Mouse (Mus musculus) intestine, embryonic 16.5 days (tissue): ENCODE data around the gene Pdlim1. TPM values are rescaled to one million over a fixed set of nuclear protein-coding genes. Genes with fewer than 3 reads are reported as not detected.

Experiments used
- ATAC-seq: fragments of 200-750 bp; cut with Nextera tagmentation; 2 replicates; pipeline ENCODE4 v1.8.0; 2017; ENCODE audit warnings: moderate TSS enrichment, moderate library complexity
- H3K27ac ChIP-seq: fragments of 300-500 bp; sonication (generic); 2 replicates; pipeline ENCODE4 v1.5.1; 2014; ENCODE audit warnings: mild to moderate bottlenecking, low read length
- H3K27me3 ChIP-seq: fragments of 300-500 bp; sonication (generic); replicated peaks from 2 replicates; pipeline ENCODE4 v1.6.1; 2014; ENCODE audit warnings: low read length, control low read depth, mixed read lengths; ENCODE audit not compliant: control insufficient read depth, insufficient read depth
- H3K36me3 ChIP-seq: fragments of 300-500 bp; sonication (generic); 2 replicates; pipeline ENCODE4 v1.6.1; 2014; ENCODE audit warnings: low read length, control low read depth; ENCODE audit not compliant: control insufficient read depth, insufficient read depth
- H3K4me1 ChIP-seq: fragments of 300-500 bp; sonication (generic); 2 replicates; pipeline ENCODE4 v1.6.1; 2014; ENCODE audit warnings: low read length, control low read depth, mixed read lengths; ENCODE audit not compliant: control insufficient read depth, insufficient read depth
- H3K4me2 ChIP-seq: fragments of 300-500 bp; sonication (generic); 2 replicates; pipeline ENCODE4 v1.6.1; 2014; ENCODE audit warnings: low read depth, low read length, control low read depth
- H3K4me3 ChIP-seq: fragments of 300-500 bp; sonication (generic); 2 replicates; pipeline ENCODE4 v1.5.1; 2014; ENCODE audit warnings: mild to moderate bottlenecking, low read length
- H3K9ac ChIP-seq: fragments of 300-500 bp; sonication (generic); 2 replicates; pipeline ENCODE4 v1.6.1; 2014; ENCODE audit warnings: low read depth, low read length
- H3K9me3 ChIP-seq: fragments of 300-500 bp; sonication (generic); 2 replicates; pipeline ENCODE4 v1.6.1; 2016; ENCODE audit warnings: low read length, control low read depth; ENCODE audit not compliant: control insufficient read depth
- WGBS: fragments of 180-500 bp; shearing (Covaris S2); extraction: QIAGEN DNeasy Blood & Tissue Kit; methylation state at CpG from one replicate; pipeline ENCODE4 v1.1.7; 2014; 5-methylcytosine and 5-hydroxymethylcytosine counted together
- polyA plus RNA-seq: library from polyadenylated mRNA; unstranded; fragments of >200 nt; fragmentation: Nextera tagmentation; extraction: Ambion mirVana; gene quantifications from 2 replicates; pipeline ENCODE4 v1.2.1, GENCODE M21; 2015

The Pdlim1 gene
- polyA plus RNA-seq, 1 experiment from 2014 or later: 222 TPM

GRCm38 (mm10) chr19:40306631-40307030 lies 35.0 kb upstream of the Pdlim1 start:
- Histone ChIP-seq H3K9ac (no peak overlapping the region), H3K9me3 (no peaks in the 10 kb centered on the region), H3K4me2 (no peak overlapping the region), H3K27me3 (no peaks in the 10 kb centered on the region), H3K27ac (no peak overlapping the region), H3K4me3 (no peak overlapping the region), H3K36me3 (no peaks in the 10 kb centered on the region), H3K4me1 (peaks cover 8% of the 10 kb centered on the region; the same call in 1 of the 2 replicates)
- ATAC-seq: no peak
- WGBS: 72% methylated on average over 2 of the region's 2 CpGs

GRCm38 (mm10) chr19:40305456-40305855 lies 33.8 kb upstream of the Pdlim1 start:
- Histone ChIP-seq H3K27me3 (no peaks in the 10 kb centered on the region), H3K9ac (no peak overlapping the region), H3K36me3 (no peaks in the 10 kb centered on the region), H3K4me1 (peaks cover 8% of the 10 kb centered on the region; the same call in 1 of the 2 replicates), H3K9me3 (no peaks in the 10 kb centered on the region), H3K4me2 (no peak overlapping the region), H3K4me3 (no peak overlapping the region), H3K27ac (no peak overlapping the region)
- ATAC-seq: no peak
- WGBS: 67% methylated on average over 7 of the region's 7 CpGs

GRCm38 (mm10) chr19:40302916-40303315 lies 31.3 kb upstream of the Pdlim1 start:
- H3K4me3 ChIP-seq: no peak overlapping the region
- H3K9me3 ChIP-seq: no peaks in the 10 kb centered on the region
- H3K4me2 ChIP-seq: no peak overlapping the region
- WGBS: 57% methylated on average over 9 of the region's 9 CpGs
- peaks cover 19% of the 10 kb centered on the region for H3K4me1 ChIP-seq
- peak; percentile 41 for ATAC-seq
- H3K27me3 ChIP-seq: no peaks in the 10 kb centered on the region
- peak overlapping the region; percentile 24; the same call in 1 of the 2 replicates for H3K27ac ChIP-seq
- no peaks in the 10 kb centered on the region for H3K36me3 ChIP-seq
- no peak overlapping the region for H3K9ac ChIP-seq

- H3K9me3 ChIP-seq: no peaks in the 10 kb centered on the region
- no peak overlapping the region for H3K4me2 ChIP-seq
- H3K4me3 ChIP-seq: no peak overlapping the region
- 63% methylated on average over 5 of the region's 5 CpGs for WGBS
- no peak overlapping the region for H3K9ac ChIP-seq
- no peaks in the 10 kb centered on the region for H3K36me3 ChIP-seq
- H3K27ac ChIP-seq: no peak overlapping the region
- no peaks in the 10 kb centered on the region for H3K27me3 ChIP-seq
- ATAC-seq: 0 out of 2 replicates have a peak, but pooled peaks have one; percentile 6
- H3K4me1 ChIP-seq: peaks cover 17% of the 10 kb centered on the region
These were observed 30.8 kb upstream of the Pdlim1 start for GRCm38 (mm10) chr19:40302477-40302876.

GRCm38 (mm10) chr19:40299983-40300759 lies 28.5 kb upstream of the Pdlim1 start:
- 79% methylated on average over 12 of the region's 12 CpGs for WGBS
- Histone ChIP-seq H3K9ac (no peak overlapping the region), H3K36me3 (no peaks in the 10 kb centered on the region), H3K4me2 (no peak overlapping the region), H3K4me3 (no peak overlapping the region), H3K27ac (no peak overlapping the region), H3K4me1 (peaks cover 25% of the 10 kb centered on the region), H3K9me3 (no peaks in the 10 kb centered on the region), H3K27me3 (no peaks in the 10 kb centered on the region)
- ATAC-seq: no peak

GRCm38 (mm10) chr19:40299182-40299581 lies 27.5 kb upstream of the Pdlim1 start:
- peaks cover 25% of the 10 kb centered on the region for H3K4me1 ChIP-seq
- H3K4me2 ChIP-seq: no peak overlapping the region
- no peak overlapping the region for H3K4me3 ChIP-seq
- no peaks in the 10 kb centered on the region for H3K9me3 ChIP-seq
- H3K27me3 ChIP-seq: no peaks in the 10 kb centered on the region
- 68% methylated on average over 6 of the region's 6 CpGs for WGBS
- no peak overlapping the region for H3K27ac ChIP-seq
- H3K36me3 ChIP-seq: no peaks in the 10 kb centered on the region; the same call in 1 of the 2 replicates
- no peak for ATAC-seq
- no peak overlapping the region for H3K9ac ChIP-seq

- peaks cover 25% of the 10 kb centered on the region for H3K4me1 ChIP-seq
- no peaks in the 10 kb centered on the region for H3K27me3 ChIP-seq
- H3K9ac ChIP-seq: no peak overlapping the region
- WGBS: 83% methylated on average over 2 of the region's 2 CpGs
- ATAC-seq: no peak
- no peaks in the 10 kb centered on the region; the same call in 1 of the 2 replicates for H3K36me3 ChIP-seq
- peak overlapping the region; percentile 14; the same call in 1 of the 2 replicates for H3K4me3 ChIP-seq
- no peaks in the 10 kb centered on the region for H3K9me3 ChIP-seq
- H3K27ac ChIP-seq: peak overlapping the region; percentile 85; the same call in 1 of the 2 replicates
- peak overlapping the region; percentile 32; the same call in 1 of the 2 replicates for H3K4me2 ChIP-seq
These were observed 26.9 kb upstream of the Pdlim1 start for GRCm38 (mm10) chr19:40298574-40298973.

- Histone ChIP-seq H3K27ac (peak overlapping the region; percentile 85), H3K9ac (0 out of 2 replicates have a peak overlapping the region, but pooled peaks have one; percentile 14), H3K9me3 (no peaks in the 10 kb centered on the region), H3K4me3 (peak overlapping the region; percentile 14; the same call in 1 of the 2 replicates), H3K4me1 (peaks cover 19% of the 10 kb centered on the region), H3K36me3 (no peaks in the 10 kb centered on the region; the same call in 1 of the 2 replicates), H3K27me3 (no peaks in the 10 kb centered on the region), H3K4me2 (peak overlapping the region; percentile 32)
- 59% methylated on average over 4 of the region's 4 CpGs for WGBS
- peak; percentile 18; the same call in 1 of the 2 replicates for ATAC-seq
These were observed 26.1 kb upstream of the Pdlim1 start for GRCm38 (mm10) chr19:40297798-40298144.

- no peaks in the 10 kb centered on the region; the same call in 1 of the 2 replicates for H3K36me3 ChIP-seq
- H3K9me3 ChIP-seq: no peaks in the 10 kb centered on the region
- peak overlapping the region; percentile 32 for H3K4me2 ChIP-seq
- H3K27ac ChIP-seq: peak overlapping the region; percentile 93
- 0 out of 2 replicates have a peak overlapping the region, but pooled peaks have one; percentile 14 for H3K4me3 ChIP-seq
- WGBS: 52% methylated on average over 7 of the region's 7 CpGs
- 0 out of 2 replicates have a peak overlapping the region, but pooled peaks have one; percentile 14 for H3K9ac ChIP-seq
- ATAC-seq: peak; percentile 95
- H3K4me1 ChIP-seq: peaks cover 19% of the 10 kb centered on the region
- no peaks in the 10 kb centered on the region for H3K27me3 ChIP-seq
These were observed 25.6 kb upstream of the Pdlim1 start for GRCm38 (mm10) chr19:40297078-40297797.
